Mouse (Mus musculus) hindbrain, embryonic 13.5 days (tissue): ENCODE results near the gene Nr1d1. TPM values are rescaled to one million over a fixed set of nuclear protein-coding genes. Genes with fewer than 3 reads are reported as not detected.

Experiments used
- ATAC-seq: fragments of 200-750 bp; cut with Nextera tagmentation; 2 replicates; pipeline ENCODE4 v1.8.0; 2017; ENCODE audit warnings: moderate TSS enrichment; ENCODE audit not compliant: low FRiP score
- H3K27ac ChIP-seq: fragments of 300-500 bp; sonication (generic); 2 replicates; pipeline ENCODE4 v1.5.1; 2015; ENCODE audit warnings: inconsistent platforms, mild to moderate bottlenecking, moderate library complexity
- H3K27me3 ChIP-seq: fragments of 300-500 bp; sonication (generic); 2 replicates; pipeline ENCODE4 v1.6.1; 2015; ENCODE audit warnings: mild to moderate bottlenecking, inconsistent platforms
- H3K36me3 ChIP-seq: fragments of 300-500 bp; sonication (generic); 2 replicates; pipeline ENCODE4 v1.6.1; 2015; ENCODE audit warnings: mild to moderate bottlenecking, inconsistent platforms
- H3K4me1 ChIP-seq: fragments of 300-500 bp; sonication (generic); replicated peaks from 2 replicates; pipeline ENCODE4 v1.6.1; 2015; ENCODE audit warnings: inconsistent platforms
- H3K4me2 ChIP-seq: fragments of 300-500 bp; sonication (generic); 2 replicates; pipeline ENCODE4 v1.6.1; 2015; ENCODE audit warnings: inconsistent platforms, mild to moderate bottlenecking, moderate library complexity
- H3K4me3 ChIP-seq: fragments of 300-500 bp; sonication (generic); 2 replicates; pipeline ENCODE4 v1.5.1; 2015; ENCODE audit warnings: mild to moderate bottlenecking, inconsistent platforms
- H3K9ac ChIP-seq: fragments of 300-500 bp; sonication (generic); 2 replicates; pipeline ENCODE4 v1.6.1; 2015; ENCODE audit warnings: mild to moderate bottlenecking, inconsistent platforms
- H3K9me3 ChIP-seq: fragments of 300-500 bp; sonication (generic); 2 replicates; pipeline ENCODE4 v1.6.1; 2016; ENCODE audit warnings: inconsistent platforms
- WGBS: fragments of 180-500 bp; shearing (Covaris S2); methylation state at CpG from one replicate; pipeline ENCODE4 v1.1.7; 2015; 5-methylcytosine and 5-hydroxymethylcytosine counted together
- polyA plus RNA-seq: library from polyadenylated mRNA; unstranded; fragments of >200 nt; fragmentation: Nextera tagmentation; extraction: Ambion mirVana; gene quantifications from 2 replicates; pipeline ENCODE4 v1.2.1, GENCODE M21; 2015

The Nr1d1 gene
- polyA plus RNA-seq, 1 experiment from 2014 or later = 1.9 TPM

DNA sequence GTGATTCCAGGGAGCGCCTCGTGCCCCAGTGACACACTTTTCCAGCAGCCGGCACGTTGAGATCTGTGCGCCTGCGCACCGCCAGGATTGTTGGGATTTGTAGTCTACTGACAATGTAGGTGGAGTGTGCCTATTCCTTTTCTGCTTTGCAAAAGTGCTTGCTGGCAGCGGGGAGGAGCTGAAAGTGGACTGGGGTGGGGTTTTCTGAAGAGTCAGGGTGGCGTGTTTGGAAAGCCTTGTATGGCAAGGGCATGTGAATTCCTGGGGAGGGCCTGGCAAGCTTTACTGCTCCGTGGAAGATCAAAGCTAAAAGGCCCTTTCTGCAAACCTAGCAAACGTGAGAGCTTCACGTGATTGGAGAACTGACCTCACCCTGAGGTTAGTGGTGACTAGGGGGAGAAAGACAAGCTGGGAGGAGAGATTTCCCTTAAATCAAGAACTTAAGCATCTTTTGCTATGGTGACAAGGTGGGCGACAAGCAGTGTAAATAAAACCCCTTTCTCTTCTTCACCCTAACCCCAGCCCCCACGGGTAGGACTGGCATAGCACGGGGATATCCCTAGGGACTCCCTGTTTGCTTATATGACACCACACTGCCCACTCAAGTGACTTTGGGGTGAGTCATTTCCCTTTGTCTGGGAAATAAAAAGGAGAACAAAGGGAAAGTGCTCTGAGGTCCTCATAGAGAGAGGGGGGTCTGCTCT, 367 bp upstream of the Nr1d1 start:
- H3K27me3 ChIP-seq = no peaks in the 10 kb centered on the region
- peak; percentile 86 for ATAC-seq
- no peaks in the 10 kb centered on the region for H3K9me3 ChIP-seq
- peak overlapping the region; percentile 66; the same call in 1 of the 2 replicates for H3K9ac ChIP-seq
- WGBS = 7% methylated on average over 15 of the region's 15 CpGs
- H3K4me1 ChIP-seq = peaks cover 48% of the 10 kb centered on the region
- peak overlapping the region; percentile 44 for H3K4me3 ChIP-seq
- peak overlapping the region; percentile 62 for H3K27ac ChIP-seq
- H3K36me3 ChIP-seq = peaks cover 14% of the 10 kb centered on the region
- H3K4me2 ChIP-seq = peak overlapping the region; percentile 79

DNA sequence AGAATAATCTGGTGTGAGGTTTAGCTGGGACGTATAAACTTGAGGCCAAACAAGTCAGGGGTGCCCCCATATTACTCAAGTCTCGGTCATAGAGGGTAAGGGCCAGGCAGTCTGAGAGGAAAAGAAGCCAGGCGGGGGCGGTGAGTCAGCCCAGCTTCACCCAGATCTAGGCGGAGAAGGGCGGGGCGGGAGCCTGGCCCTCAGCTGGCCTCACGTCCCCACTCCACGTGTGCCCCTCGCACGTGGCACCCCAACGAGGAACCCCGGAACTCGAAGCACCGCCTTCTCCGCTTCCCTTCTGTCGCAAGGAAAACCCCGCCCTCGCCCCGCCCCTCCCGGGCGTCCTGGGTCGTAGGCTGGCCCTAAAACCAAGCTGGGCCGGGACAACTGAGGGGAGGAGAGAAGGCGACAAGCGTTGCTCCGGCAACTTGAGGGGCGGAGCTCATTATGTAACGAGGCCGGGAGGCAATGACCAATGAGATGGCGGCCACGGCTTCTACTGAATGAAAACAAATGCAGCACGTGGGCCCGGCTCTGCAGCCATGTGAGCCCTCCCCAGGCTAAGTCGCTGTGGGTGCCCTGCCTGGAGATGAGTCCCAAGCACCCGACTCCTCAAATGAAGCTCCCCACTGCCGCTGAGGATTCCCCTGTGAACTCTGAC, 1.4 kb downstream of the Nr1d1 start:
- Histone ChIP-seq H3K36me3 (peaks cover 31% of the 10 kb centered on the region), H3K4me2 (peak overlapping the region; percentile 79), H3K9me3 (no peaks in the 10 kb centered on the region), H3K9ac (peak overlapping the region; percentile 66), H3K27me3 (no peaks in the 10 kb centered on the region), H3K27ac (no peak overlapping the region), H3K4me3 (peak overlapping the region; percentile 44), H3K4me1 (peaks cover 54% of the 10 kb centered on the region)
- WGBS = under 1% methylated on average over 32 of the region's 37 CpGs
- ATAC-seq = peak; percentile 63

DNA sequence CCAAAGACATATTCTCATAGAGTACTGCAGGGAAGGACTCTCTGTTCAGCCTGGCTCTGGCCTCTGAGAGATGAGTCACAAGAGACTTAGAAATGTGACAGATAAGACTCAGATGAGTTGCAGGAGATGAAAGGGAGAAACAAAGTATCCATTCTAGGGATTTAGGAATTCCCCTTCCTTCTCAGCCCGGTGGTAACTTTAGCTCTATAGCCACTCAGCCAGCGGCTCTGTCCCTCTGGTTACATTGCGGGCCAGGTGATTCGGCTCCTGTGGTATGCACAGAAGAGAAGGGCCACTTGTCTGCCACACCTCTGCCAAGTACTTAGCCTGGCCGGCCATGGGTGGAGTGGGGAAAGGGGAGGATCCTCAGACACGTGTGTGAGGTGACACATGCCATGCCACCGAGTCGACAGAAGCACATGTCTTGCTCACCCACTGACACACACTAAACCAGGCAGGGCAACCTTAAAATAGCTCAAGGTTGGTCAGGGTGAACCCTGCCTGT, 2.4 kb downstream of the Nr1d1 start:
- H3K9ac ChIP-seq = no peak overlapping the region
- H3K27me3 ChIP-seq = no peaks in the 10 kb centered on the region
- ATAC-seq = no peak
- peaks cover 64% of the 10 kb centered on the region for H3K4me1 ChIP-seq
- no peak overlapping the region for H3K4me2 ChIP-seq
- H3K9me3 ChIP-seq = no peaks in the 10 kb centered on the region
- no peak overlapping the region for H3K4me3 ChIP-seq
- no peak overlapping the region; the same call in 1 of the 2 replicates for H3K27ac ChIP-seq
- H3K36me3 ChIP-seq = peaks cover 39% of the 10 kb centered on the region
- WGBS = 85% methylated on average over 8 of the region's 8 CpGs

DNA sequence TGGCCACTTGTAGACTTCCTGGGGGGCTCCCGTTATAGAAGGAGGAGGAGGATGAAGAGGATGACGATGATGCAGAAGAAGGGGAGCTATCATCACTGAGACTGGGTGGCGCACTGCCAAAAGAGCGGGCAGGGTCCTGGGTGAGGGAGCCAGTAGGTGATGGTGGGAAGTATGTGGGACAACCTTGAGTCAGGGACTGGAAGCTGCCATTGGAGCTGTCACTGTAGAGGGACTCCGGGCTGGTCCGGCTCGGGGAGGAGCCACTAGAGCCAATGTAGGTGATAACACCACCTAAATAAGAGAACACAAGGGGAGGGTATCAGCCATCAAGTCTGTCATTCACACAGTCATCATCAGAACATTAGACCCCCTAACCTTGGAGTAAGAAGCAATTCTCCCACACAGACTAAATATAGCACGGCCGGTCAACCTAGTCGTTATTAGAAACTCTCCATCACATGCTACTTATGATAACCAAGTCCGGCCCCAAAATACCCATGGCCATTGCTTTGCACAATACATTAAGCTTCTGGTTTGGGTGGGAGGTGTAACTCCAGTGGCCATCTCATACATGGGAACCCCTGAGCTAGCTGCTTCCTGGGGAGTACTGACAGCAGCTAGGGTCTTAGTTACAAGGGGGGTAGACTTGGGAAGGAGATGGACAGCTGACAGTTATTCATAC, 3.1 kb downstream of the Nr1d1 start:
- Histone ChIP-seq H3K4me2 (no peak overlapping the region), H3K4me3 (no peak overlapping the region), H3K36me3 (peaks cover 39% of the 10 kb centered on the region), H3K9me3 (no peaks in the 10 kb centered on the region), H3K9ac (no peak overlapping the region), H3K4me1 (peaks cover 68% of the 10 kb centered on the region), H3K27me3 (no peaks in the 10 kb centered on the region), H3K27ac (no peak overlapping the region)
- WGBS = 95% methylated on average over 11 of the region's 11 CpGs
- ATAC-seq = no peak

DNA sequence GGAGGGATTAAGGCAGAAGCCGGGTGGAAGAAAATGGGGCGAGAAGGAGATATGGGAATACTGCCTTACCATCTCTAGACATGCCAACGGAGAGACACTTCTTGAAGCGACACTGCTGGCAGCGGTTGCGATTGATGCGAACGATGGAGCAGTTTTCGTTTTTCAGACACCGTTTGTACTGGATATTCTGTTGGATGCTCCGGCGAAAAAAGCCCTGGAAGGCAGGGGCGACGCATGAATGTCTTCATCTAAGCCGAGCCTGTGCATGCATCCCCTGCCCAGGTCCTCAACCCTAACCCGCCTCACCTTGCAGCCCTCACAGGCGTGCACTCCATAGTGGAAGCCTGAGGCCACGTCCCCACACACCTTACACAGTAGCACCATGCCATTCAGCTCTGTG, 4.0 kb downstream of the Nr1d1 start:
- peaks cover 68% of the 10 kb centered on the region for H3K4me1 ChIP-seq
- H3K4me2 ChIP-seq = no peak overlapping the region
- WGBS = 97% methylated on average over 18 of the region's 18 CpGs
- H3K9ac ChIP-seq = no peak overlapping the region
- no peak overlapping the region for H3K27ac ChIP-seq
- H3K27me3 ChIP-seq = no peaks in the 10 kb centered on the region
- ATAC-seq = no peak
- no peak overlapping the region for H3K4me3 ChIP-seq
- H3K9me3 ChIP-seq = no peaks in the 10 kb centered on the region
- H3K36me3 ChIP-seq = peaks cover 41% of the 10 kb centered on the region

DNA sequence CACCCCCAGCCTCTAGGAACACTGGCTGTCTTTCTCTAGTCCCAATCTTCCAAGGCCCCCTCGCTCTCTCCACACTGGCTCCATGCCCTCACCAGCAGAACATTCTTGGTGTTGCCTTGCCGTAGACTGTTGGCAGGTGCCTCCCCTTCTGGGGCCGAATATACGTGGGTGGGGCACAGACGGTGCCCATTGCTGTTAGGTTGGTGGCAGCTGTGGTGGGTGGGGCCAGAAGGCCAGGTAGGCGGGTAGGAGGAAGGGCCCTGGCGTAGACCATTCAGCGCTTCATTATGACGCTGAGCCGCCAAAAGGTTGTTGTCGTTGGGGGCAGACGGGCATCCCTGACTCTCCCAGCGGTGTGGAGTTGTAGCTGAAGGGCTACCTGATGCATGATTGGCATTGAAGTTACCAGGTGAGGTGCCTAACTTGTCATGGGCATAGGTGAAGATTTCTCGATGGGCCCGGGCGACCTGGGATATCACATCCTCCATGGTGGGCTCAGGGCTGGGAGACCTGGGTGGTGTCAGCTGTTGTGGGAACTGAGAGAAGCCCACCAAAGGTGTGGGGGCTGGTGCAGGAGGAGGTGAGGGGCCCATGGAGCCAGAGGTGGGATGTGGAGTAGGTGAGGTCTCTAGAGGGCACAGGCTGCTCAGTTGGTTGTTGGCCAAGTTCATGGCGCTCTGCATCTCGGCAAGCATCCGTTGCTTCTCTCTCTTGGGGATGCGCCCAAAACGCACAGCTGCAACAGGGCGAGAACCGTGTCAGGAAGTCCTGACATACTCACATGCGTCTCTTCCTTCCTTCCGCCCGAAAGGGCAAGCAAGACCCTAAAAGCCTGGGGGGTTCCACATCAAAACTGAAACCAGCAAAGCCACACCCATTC, 4.8 kb downstream of the Nr1d1 start:
- H3K27ac ChIP-seq = no peak overlapping the region
- H3K9me3 ChIP-seq = no peaks in the 10 kb centered on the region
- 93% methylated on average over 26 of the region's 26 CpGs for WGBS
- H3K9ac ChIP-seq = no peak overlapping the region
- no peak for ATAC-seq
- peaks cover 48% of the 10 kb centered on the region for H3K36me3 ChIP-seq
- H3K4me2 ChIP-seq = no peak overlapping the region
- no peak overlapping the region for H3K4me3 ChIP-seq
- H3K27me3 ChIP-seq = no peaks in the 10 kb centered on the region
- H3K4me1 ChIP-seq = peaks cover 68% of the 10 kb centered on the region

DNA sequence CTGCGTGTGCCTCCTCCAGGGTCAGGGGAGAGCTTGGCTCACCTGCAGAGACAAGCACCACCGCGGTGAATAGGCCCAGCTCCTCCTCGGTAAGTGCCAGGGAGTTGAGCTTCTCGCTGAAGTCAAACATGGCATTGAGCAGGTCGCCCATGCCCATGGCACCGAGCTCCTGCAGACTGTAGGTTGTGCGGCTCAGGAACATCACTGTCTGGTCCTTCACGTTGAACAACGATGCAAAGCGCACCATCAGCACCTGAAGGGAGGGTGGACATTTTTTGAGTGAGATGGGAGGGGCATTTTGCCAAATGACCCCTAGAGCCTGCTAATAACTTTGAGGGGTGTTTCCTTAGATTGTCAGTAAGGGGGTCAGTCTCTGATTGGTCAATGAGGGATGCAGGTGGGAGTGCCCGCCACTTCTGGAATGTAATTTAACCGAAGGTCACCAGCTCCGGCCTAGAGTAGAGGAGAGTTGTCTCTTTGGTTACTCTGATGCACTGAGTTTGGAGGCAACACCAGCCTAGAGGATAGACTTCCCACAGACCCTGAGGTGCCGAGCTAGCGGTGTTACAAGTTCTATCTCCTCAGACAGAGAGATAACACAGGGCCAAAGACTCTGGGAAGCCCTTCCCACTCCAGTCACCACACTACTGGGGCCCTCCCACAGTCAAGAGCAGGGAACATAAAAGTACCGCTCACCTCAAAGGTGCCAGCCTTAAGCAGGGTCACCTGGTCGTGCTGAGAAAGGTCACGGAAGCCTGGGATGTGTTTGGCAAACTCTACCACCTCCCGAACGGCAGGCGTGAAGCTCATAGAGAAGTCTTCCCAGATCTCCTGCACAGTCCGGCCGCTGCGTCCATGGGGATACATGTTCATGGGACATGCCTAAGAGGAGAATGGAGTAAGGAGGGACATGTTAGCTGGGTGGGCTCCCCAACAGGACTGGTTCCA, 5.9 kb downstream of the Nr1d1 start:
- 92% methylated on average over 25 of the region's 25 CpGs for WGBS
- Histone ChIP-seq H3K27me3 (no peaks in the 10 kb centered on the region), H3K4me2 (no peak overlapping the region), H3K9me3 (no peaks in the 10 kb centered on the region), H3K4me1 (peaks cover 68% of the 10 kb centered on the region), H3K9ac (no peak overlapping the region), H3K27ac (peak overlapping the region; percentile 88), H3K4me3 (no peak overlapping the region), H3K36me3 (peaks cover 57% of the 10 kb centered on the region)
- no peak for ATAC-seq

DNA sequence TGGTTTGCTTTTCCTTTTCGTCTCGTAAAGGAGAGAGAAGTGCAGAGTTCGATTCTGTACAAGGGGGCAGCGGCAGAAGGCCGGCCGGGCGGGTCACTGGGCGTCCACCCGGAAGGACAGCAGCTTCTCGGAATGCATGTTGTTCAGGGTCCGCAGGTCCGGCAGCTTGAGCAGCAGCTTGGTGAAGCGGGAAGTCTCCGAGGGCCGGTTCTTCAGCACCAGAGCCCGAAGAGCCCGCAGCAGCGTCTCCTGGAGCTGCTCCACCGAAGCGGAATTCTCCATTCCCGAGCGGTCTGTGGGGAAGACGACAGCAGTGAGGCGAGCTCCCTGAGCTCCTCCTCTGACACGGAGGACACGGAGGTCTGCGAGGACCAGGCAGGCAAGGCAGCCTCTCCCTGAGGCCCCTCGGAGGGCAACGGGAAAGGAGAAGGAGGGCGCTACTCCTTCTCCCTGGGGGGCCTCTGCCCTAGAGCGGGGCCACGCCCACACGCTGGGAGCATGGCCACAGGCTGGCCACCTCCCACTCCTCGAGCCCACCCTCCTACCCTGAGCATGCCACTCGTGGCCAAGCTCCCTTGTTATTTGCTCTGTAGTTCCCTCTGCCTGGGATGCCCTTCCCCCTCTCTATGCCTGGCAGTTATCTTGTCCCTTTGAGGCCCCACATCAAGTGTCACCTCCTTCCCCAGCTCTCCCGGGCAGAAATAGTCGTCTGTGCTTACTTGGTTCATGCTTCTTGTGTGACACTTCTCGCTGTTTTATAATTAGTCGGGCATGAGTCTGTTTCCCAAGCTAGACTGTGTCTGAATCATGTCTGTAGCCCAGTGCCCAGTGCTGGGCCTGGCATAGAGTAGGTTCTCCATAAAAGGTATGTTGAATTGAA, 6.8 kb downstream of the Nr1d1 start:
- Histone ChIP-seq H3K4me1 (peaks cover 59% of the 10 kb centered on the region), H3K4me2 (peak overlapping the region; percentile 36), H3K4me3 (no peak overlapping the region), H3K27ac (peak overlapping the region; percentile 88), H3K36me3 (peaks cover 66% of the 10 kb centered on the region), H3K27me3 (no peaks in the 10 kb centered on the region), H3K9ac (peak overlapping the region; percentile 55), H3K9me3 (no peaks in the 10 kb centered on the region)
- ATAC-seq = no peak
- 18% methylated on average over 37 of the region's 39 CpGs for WGBS

DNA sequence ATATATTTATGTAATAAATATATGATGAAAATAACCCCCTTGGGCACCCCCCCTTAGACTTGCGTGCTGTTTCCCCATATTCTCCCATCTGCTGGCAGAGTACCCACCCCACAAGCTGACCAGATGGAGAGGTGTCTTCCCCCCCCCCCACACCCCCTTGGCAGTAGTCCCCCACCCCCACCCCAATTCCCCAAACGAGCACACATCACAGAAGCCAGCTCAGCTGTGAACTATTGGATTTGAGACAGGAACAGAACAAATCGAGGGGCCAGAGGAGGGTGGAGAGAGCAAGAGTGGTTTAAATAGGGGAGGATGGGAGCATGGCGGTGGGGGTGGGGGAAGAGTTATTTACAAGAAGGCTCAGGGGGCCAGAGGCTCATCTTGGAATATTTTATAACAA, 7.4 kb downstream of the Nr1d1 start:
- no peak for ATAC-seq
- H3K27ac ChIP-seq = peak overlapping the region; percentile 88
- no peaks in the 10 kb centered on the region for H3K9me3 ChIP-seq
- peaks cover 73% of the 10 kb centered on the region for H3K36me3 ChIP-seq
- no peaks in the 10 kb centered on the region for H3K27me3 ChIP-seq
- H3K4me3 ChIP-seq = no peak overlapping the region
- H3K4me1 ChIP-seq = peaks cover 52% of the 10 kb centered on the region
- H3K4me2 ChIP-seq = peak overlapping the region; percentile 36
- peak overlapping the region; percentile 55; the same call in 1 of the 2 replicates for H3K9ac ChIP-seq
- 20% methylated on average over 4 of the region's 4 CpGs for WGBS

DNA sequence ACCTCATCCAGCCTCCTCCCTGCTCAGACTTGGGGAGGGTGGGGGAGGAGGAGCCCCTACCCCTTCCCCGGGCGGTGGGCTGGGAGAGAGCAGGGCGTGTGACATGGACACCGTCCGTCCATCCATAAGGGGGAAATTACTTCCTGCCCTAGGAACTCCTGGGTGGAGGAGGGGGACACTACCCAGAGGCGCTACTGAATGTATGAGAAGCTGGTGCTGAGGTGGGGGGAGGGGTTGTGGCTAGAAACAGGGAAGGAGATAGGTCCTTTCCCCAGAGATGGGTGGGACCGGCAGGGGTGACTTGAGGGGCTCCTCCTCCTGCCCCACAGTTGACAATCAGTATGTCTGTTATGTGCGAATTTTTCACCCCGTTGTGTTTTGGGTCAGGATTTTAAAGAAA, 7.9 kb downstream of the Nr1d1 start:
- Histone ChIP-seq H3K9ac (peak overlapping the region; percentile 43), H3K4me1 (peaks cover 50% of the 10 kb centered on the region), H3K4me3 (no peak overlapping the region), H3K27me3 (no peaks in the 10 kb centered on the region), H3K27ac (peak overlapping the region; percentile 88), H3K4me2 (0 out of 2 replicates have a peak overlapping the region, but pooled peaks have one; percentile 9), H3K36me3 (peaks cover 77% of the 10 kb centered on the region), H3K9me3 (no peaks in the 10 kb centered on the region)
- peak; percentile 2; the same call in 1 of the 2 replicates for ATAC-seq
- 14% methylated on average over 6 of the region's 9 CpGs for WGBS
